Mouse (Mus musculus) lung, adult 2 months (tissue): ENCODE measurements around the gene Trhde. TPM values are rescaled to one million over a fixed set of nuclear protein-coding genes. Genes with fewer than 3 reads are reported as not detected.

Source experiments
- DNase-seq: peaks from one replicate; pipeline ENCODE4 v3.0.0; 2022
- H3K4me1 ChIP-seq: fragments of 200-500 bp; 2 replicates; pipeline ENCODE4 v1.6.1; 2011; ENCODE audit warnings: low read length; ENCODE audit not compliant: control insufficient read depth, insufficient read depth
- H3K4me3 ChIP-seq: fragments of 200-500 bp; replicated peaks from 2 replicates; pipeline ENCODE3; 2011; ENCODE audit warnings: low read depth, mild to moderate bottlenecking, control low read depth, low read length; ENCODE audit errors: extremely low read depth
- CTCF ChIP-seq: fragments of 200-500 bp; IDR thresholded peaks from 2 replicates; pipeline ENCODE4 v1.5.1; 2011; ENCODE audit warnings: mild to moderate bottlenecking, low read length, control low read depth; ENCODE audit not compliant: insufficient read depth
- POLR2A ChIP-seq: fragments of 200-500 bp; IDR thresholded peaks from 2 replicates; pipeline ENCODE4 v1.6.1; 2011; ENCODE audit warnings: low read depth, mild to moderate bottlenecking, control low read depth, low read length, borderline replicate concordance; ENCODE audit errors: extremely low read depth
- WGBS: fragments of 180-500 bp; shearing (Covaris S2); methylation state at CpG from one replicate; pipeline ENCODE4 v1.1.7; 2018; 5-methylcytosine and 5-hydroxymethylcytosine counted together
- polyA plus RNA-seq: library from polyadenylated mRNA; depleted of rRNA; stranded (reverse); fragments of >200 nt; gene quantifications from 2 replicates; pipeline ENCODE4 v1.2.3, GENCODE M21; 2012

Gene Trhde
- polyA plus RNA-seq, 1 experiment, result not detected

DNA sequence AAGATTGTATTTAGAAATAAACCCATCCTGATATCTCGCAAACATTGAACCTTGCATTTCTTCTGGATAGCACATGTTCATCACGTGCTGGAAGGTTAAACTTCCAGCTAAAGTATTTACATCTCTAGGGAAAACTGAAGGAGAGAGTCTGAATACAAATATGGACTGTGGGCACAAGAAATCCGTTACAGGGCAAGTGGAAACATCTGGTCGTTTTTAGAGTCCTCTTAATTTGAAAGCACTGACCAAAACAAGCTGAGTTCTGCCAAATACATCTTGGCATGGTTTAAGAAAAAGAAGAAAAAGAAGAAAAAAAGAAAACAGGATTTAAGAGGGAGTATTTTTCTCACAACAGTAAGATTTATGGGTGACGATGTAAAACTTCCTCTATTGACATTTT lies 3.9 kb downstream of the Trhde start:
- 37% methylated on average over 5 of the region's 5 CpGs for whole genome bisulfite sequencing
- Histone ChIP-seq H3K4me3 (no peak overlapping the region), H3K4me1 (no peaks in the 10 kb centered on the region)
- DNase-seq, result no peak
- TF ChIP-seq POLR2A (no peak), CTCF (no peak)

- Histone ChIP-seq H3K4me3 (no peak overlapping the region), H3K4me1 (no peaks in the 10 kb centered on the region)
- WGBS, result 64% methylated on average over 1 of the region's 1 CpGs
- no peak for TF ChIP-seq POLR2A
- no peak for DNase-seq
Observed at GRCm38 (mm10) chr10:114797664-114798063, 4.4 kb downstream of the Trhde start.

GRCm38 (mm10) chr10:114796872-114797271 lies 5.2 kb downstream of the Trhde start:
- DNase-seq, result no peak
- TF ChIP-seq POLR2A (no peak), CTCF (no peak)
- 67% methylated on average over 5 of the region's 5 CpGs for WGBS
- Histone ChIP-seq H3K4me3 (no peak overlapping the region), H3K4me1 (no peaks in the 10 kb centered on the region)

DNA sequence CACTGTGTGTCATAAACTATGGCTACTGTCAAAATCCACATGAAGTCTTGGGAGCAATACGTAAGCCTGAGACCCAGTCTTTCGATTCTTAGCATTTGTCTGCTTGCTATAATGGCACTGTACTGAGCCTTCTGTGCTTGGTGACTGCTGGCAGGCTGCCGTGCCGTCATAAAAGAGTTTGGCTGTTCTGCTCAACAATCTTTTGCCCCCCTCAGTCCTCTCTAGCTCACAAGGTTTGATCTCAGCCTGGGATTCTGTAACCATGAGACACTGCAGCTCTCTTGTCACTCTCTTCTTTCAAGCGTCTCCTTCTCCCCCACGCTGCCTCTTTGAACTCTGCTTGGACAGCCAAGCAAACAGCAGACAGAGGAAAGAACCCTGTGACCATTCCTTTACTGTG lies 7.9 kb downstream of the Trhde start:
- Histone ChIP-seq H3K4me1 (no peaks in the 10 kb centered on the region), H3K4me3 (no peak overlapping the region)
- TF ChIP-seq CTCF (no peak), POLR2A (no peak)
- no peak for DNase-seq
- 49% methylated on average over 6 of the region's 6 CpGs for WGBS

- TF ChIP-seq CTCF (no peak), POLR2A (no peak)
- no peak for DNase-seq
- H3K4me3 ChIP-seq, result no peak overlapping the region
- 68% methylated on average over 4 of the region's 4 CpGs for WGBS
- H3K4me1 ChIP-seq, result no peaks in the 10 kb centered on the region
Observed at GRCm38 (mm10) chr10:114765914-114766313, 36.2 kb downstream of the Trhde start.

DNA sequence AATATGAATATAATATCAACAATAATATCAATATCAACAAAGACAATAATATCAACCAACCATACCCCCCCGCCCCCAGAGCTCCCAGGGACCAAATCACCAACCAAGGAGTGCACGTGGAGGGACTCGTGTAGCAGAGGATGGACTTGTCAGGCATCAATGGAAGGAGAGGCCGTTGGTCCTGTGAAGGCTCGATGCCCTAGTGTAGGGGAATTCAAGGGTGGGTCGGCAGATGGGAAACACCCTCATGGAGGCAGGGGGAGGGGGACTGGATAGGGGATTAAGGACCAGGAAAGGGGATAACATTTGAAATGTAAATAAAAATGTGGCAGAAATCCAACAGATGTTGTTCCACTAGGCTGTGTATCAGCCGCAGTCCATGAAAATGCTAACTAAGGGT lies 40.0 kb downstream of the Trhde start:
- 81% methylated on average over 7 of the region's 7 CpGs for WGBS
- TF ChIP-seq CTCF (no peak), POLR2A (no peak)
- H3K4me1 ChIP-seq, result no peaks in the 10 kb centered on the region
- DNase-seq, result no peak
- no peak overlapping the region for H3K4me3 ChIP-seq

DNA sequence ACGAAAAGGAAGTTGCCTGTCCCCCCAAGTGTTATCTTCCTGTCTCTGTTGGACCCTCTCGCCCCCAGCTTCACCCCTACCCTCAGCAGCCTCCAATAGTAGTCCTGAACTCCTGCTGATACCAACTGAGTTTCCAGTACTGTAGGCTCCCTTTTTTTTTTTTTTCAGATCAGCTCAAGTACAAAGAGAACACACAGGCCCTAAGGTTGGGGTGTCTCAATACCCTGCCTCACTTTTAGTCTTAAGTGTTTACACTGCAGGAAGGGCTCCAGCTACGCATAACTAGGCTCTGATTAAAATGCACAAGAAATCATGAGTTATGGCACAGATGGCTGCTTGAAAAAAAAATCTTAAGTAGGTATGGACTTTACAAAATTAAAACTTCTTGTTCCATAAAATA lies 42.9 kb downstream of the Trhde start:
- no peaks in the 10 kb centered on the region for H3K4me1 ChIP-seq
- TF ChIP-seq POLR2A (no peak), CTCF (no peak)
- no peak for DNase-seq
- H3K4me3 ChIP-seq, result no peak overlapping the region
- 44% methylated on average over 3 of the region's 3 CpGs for WGBS

DNA sequence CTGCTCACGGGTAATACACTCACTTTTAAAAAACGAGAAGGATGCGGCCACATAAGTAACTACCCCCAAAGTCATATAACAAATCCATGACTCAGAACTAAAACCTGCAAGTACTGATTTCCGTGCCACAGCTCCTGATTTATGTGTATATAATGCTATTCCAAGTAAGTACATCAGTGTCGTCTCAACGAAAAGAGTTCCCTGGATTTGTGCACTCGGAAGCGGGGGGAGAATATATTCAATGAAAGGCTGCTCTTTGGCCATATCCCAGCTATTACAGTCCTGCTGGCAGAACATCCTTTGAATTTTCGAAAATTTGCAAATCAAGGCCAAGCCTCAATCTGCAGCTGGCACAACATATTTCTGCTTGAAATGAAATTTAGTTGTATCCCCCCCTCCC lies 43.5 kb downstream of the Trhde start:
- Histone ChIP-seq H3K4me1 (no peaks in the 10 kb centered on the region), H3K4me3 (no peak overlapping the region)
- no peak for TF ChIP-seq POLR2A
- TF ChIP-seq CTCF, result no peak
- DNase-seq, result no peak
- WGBS, result 74% methylated on average over 9 of the region's 9 CpGs

- WGBS, result 51% methylated on average over 15 of the region's 15 CpGs
- no peak for TF ChIP-seq POLR2A
- no peak for TF ChIP-seq CTCF
- Histone ChIP-seq H3K4me3 (no peak overlapping the region), H3K4me1 (no peaks in the 10 kb centered on the region)
- no peak for DNase-seq
Observed at GRCm38 (mm10) chr10:114742755-114743705, 59.1 kb downstream of the Trhde start.

GRCm38 (mm10) chr10:114739916-114740315 lies 62.2 kb downstream of the Trhde start:
- Histone ChIP-seq H3K4me1 (no peaks in the 10 kb centered on the region), H3K4me3 (no peak overlapping the region)
- DNase-seq, result no peak
- TF ChIP-seq CTCF, result no peak
- TF ChIP-seq POLR2A, result no peak
- 76% methylated on average over 5 of the region's 5 CpGs for WGBS
